Mouse (Mus musculus) heart, adult 11 months (tissue): ENCODE data around the gene Abr.
A peak's percentile ranks its signal among the peaks of the same experiment; 100 is the strongest.

Experiments used
- DNase-seq: peaks from one replicate; pipeline ENCODE4 v3.0.0; 2022

The Abr gene

GRCm38 (mm10) chr11:76489407-76489806 is 132.7 kb downstream of the Abr start:
- no peak for DNase-seq

GRCm38 (mm10) chr11:76487024-76487423 is 135.1 kb downstream of the Abr start:
- no peak for DNase-seq

GRCm38 (mm10) chr11:76484033-76484432 is 138.1 kb downstream of the Abr start:
- DNase-seq = no peak

- DNase-seq = no peak
Observed at GRCm38 (mm10) chr11:76483171-76483727, 138.9 kb downstream of the Abr start.

- DNase-seq = no peak
Observed at GRCm38 (mm10) chr11:76482697-76483096, 139.4 kb downstream of the Abr start.

GRCm38 (mm10) chr11:76482183-76482582 is 139.9 kb downstream of the Abr start:
- DNase-seq = peak; percentile 95

GRCm38 (mm10) chr11:76479729-76480128 is 142.4 kb downstream of the Abr start:
- DNase-seq = peak; percentile 92

- no peak for DNase-seq
Observed at GRCm38 (mm10) chr11:76478676-76479655, 143.1 kb downstream of the Abr start.

- DNase-seq = peak; percentile 89
Observed at GRCm38 (mm10) chr11:76477095-76477525, 145.0 kb downstream of the Abr start.

GRCm38 (mm10) chr11:76476376-76477094 is 145.6 kb downstream of the Abr start:
- DNase-seq = peak; percentile 78

GRCm38 (mm10) chr11:76472617-76473016 is 149.5 kb downstream of the Abr start:
- DNase-seq = no peak

GRCm38 (mm10) chr11:76469311-76469998 is 152.7 kb downstream of the Abr start:
- DNase-seq = no peak

GRCm38 (mm10) chr11:76468347-76468746 is 153.8 kb downstream of the Abr start:
- DNase-seq = no peak

- no peak for DNase-seq
Observed at GRCm38 (mm10) chr11:76467487-76468005, 154.6 kb downstream of the Abr start.

GRCm38 (mm10) chr11:76467073-76467472 is 155.0 kb downstream of the Abr start:
- no peak for DNase-seq

GRCm38 (mm10) chr11:76465879-76466278 is 156.2 kb downstream of the Abr start:
- DNase-seq = no peak

GRCm38 (mm10) chr11:76461696-76462095 is 160.4 kb downstream of the Abr start:
- no peak for DNase-seq

GRCm38 (mm10) chr11:76461201-76461600 is 160.9 kb downstream of the Abr start:
- no peak for DNase-seq

- DNase-seq = no peak
Observed at GRCm38 (mm10) chr11:76459489-76459888, 162.6 kb downstream of the Abr start.

- DNase-seq = no peak
Observed at GRCm38 (mm10) chr11:76458730-76459129, 163.4 kb downstream of the Abr start.

- DNase-seq = no peak
Observed at GRCm38 (mm10) chr11:76456897-76457296, 165.2 kb downstream of the Abr start.

GRCm38 (mm10) chr11:76456233-76456632 is 165.9 kb downstream of the Abr start:
- peak; percentile 97 for DNase-seq

- DNase-seq = peak; percentile 95
Observed at GRCm38 (mm10) chr11:76454492-76454891, 167.6 kb downstream of the Abr start.
